Mouse (Mus musculus): Measurements from ENCODE around the gene Lin7b. TPM values are rescaled to one million over a fixed set of nuclear protein-coding genes. Genes with fewer than 3 reads are reported as not detected.
A peak's percentile ranks its signal among the peaks of the same experiment; 100 is the strongest.

The Lin7b gene
- polyA plus RNA-seq (2015; fragmentation: Nextera tagmentation; extraction: Ambion mirVana): 7.1 and 7.9 TPM in 2 replicates

GRCm38 (mm10) chr7:45370475-45371311 is at the start of gene Lin7b:
TSS of gene Lin7b (minus strand) at chr7:45370583.
- H3K9ac ChIP-seq (replicated peaks): peak within 1 kb of the TSS; percentile 75
- ATAC-seq: peak; percentile 40
- peak within 1 kb of the TSS; percentile 88 for H3K4me2 ChIP-seq (replicated peaks)
- H3K27ac ChIP-seq: no peak within 1 kb of the TSS
- peak within 1 kb of the TSS; percentile 48 for H3K4me3 ChIP-seq (replicated peaks)
- peaks cover 18% of the 10 kb centered on the region for H3K27me3 ChIP-seq
- peaks cover 35% of the 10 kb centered on the region for H3K36me3 ChIP-seq
- no peaks in the 10 kb centered on the region for H3K9me3 ChIP-seq
- WGBS: 12% methylated on average over 28 of the region's 28 CpGs
- peaks cover 33% of the 10 kb centered on the region for H3K4me1 ChIP-seq (replicated peaks)

DNA sequence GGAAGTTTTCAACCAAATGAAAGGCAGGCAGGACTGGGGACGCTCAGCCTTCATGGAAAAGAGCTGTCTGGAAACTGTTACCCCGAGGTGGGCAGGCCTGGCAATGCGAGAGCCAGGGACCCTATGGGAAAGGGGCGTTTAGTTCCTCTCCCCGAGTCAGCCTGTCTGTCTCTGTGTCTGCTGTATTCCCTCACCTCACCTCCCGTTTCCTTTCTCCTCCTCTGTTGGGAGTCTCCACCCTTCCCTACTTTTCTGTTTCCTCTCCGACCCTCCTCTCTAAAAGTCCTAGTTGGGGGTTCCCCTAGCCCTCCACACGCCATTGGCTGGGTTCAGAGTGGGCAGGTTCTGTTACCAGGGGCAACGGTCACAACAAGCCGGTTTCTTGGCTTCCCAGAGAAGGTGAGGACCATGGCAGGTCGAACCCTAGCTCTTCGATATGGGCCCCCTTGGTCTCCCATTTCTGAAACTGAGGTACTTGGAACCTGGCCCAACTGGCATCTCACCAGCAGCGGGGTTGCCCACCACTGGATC is 47.6 kb upstream of the Lin7b start:
- no peak overlapping the region for H3K4me3 ChIP-seq (replicated peaks)
- peaks cover 27% of the 10 kb centered on the region for H3K36me3 ChIP-seq
- H3K4me2 ChIP-seq (replicated peaks): no peak overlapping the region
- ATAC-seq: no peak
- 12% methylated on average over 13 of the region's 13 CpGs for WGBS
- H3K27me3 ChIP-seq: peaks cover 87% of the 10 kb centered on the region
- peaks cover 17% of the 10 kb centered on the region for H3K4me1 ChIP-seq (replicated peaks)
- H3K9ac ChIP-seq (replicated peaks): no peak overlapping the region
- H3K9me3 ChIP-seq: no peaks in the 10 kb centered on the region
- H3K27ac ChIP-seq: no peak overlapping the region

- WGBS: 13% methylated on average over 37 of the region's 37 CpGs
- H3K9me3 ChIP-seq: no peaks in the 10 kb centered on the region
- H3K9ac ChIP-seq (replicated peaks): peak overlapping the region; percentile 10; the same call in 1 of the 2 replicates
- H3K4me1 ChIP-seq (replicated peaks): peaks cover 17% of the 10 kb centered on the region
- peaks cover 4% of the 10 kb centered on the region for H3K36me3 ChIP-seq
- H3K27ac ChIP-seq: no peak overlapping the region
- no peak for ATAC-seq
- H3K4me2 ChIP-seq (replicated peaks): peak overlapping the region; percentile 26; the same call in 1 of the 2 replicates
- no peak overlapping the region for H3K4me3 ChIP-seq (replicated peaks)
- peaks cover 100% of the 10 kb centered on the region for H3K27me3 ChIP-seq
Measured at GRCm38 (mm10) chr7:45415636-45416035, 45.3 kb upstream of the Lin7b start.

DNA sequence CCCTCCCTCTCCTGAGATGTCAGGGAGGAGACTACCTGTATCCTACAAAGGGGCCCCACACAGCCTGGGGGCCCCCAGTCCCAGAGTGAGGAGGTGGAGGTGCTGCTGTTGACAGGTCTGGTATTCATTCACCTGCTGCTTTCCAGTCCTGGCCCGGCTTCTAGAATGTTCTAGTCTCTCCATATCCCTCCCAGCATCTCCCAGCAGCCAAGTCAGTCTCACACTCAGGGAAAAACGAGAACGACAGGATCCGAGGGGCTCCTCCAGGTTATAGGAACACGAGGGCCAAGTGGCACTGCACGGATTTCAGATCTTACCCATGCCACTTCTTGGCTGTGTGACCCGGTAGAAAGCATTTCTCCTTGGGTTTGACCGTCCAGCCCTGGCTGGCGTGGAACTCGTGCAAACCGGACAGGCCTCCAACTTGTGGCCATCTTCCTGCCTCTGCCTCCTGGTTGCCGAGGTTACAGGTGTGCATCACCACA is 44.4 kb upstream of the Lin7b start:
- peaks cover 17% of the 10 kb centered on the region for H3K4me1 ChIP-seq (replicated peaks)
- no peak overlapping the region for H3K27ac ChIP-seq
- no peak overlapping the region for H3K9ac ChIP-seq (replicated peaks)
- H3K9me3 ChIP-seq: no peaks in the 10 kb centered on the region
- 44% methylated on average over 12 of the region's 12 CpGs for WGBS
- no peak overlapping the region for H3K4me2 ChIP-seq (replicated peaks)
- H3K27me3 ChIP-seq: peaks cover 100% of the 10 kb centered on the region
- H3K36me3 ChIP-seq: no peaks in the 10 kb centered on the region
- H3K4me3 ChIP-seq (replicated peaks): no peak overlapping the region
- no peak for ATAC-seq

- Histone ChIP-seq H3K36me3 (no peaks in the 10 kb centered on the region), H3K9me3 (no peaks in the 10 kb centered on the region), H3K4me3 (replicated peaks) (peak overlapping the region; percentile 41), H3K4me1 (replicated peaks) (peaks cover 17% of the 10 kb centered on the region), H3K4me2 (replicated peaks) (peak overlapping the region; percentile 67), H3K27me3 (peaks cover 100% of the 10 kb centered on the region), H3K27ac (no peak overlapping the region), H3K9ac (replicated peaks) (peak overlapping the region; percentile 64)
- 2% methylated on average over 27 of the region's 27 CpGs for WGBS
- peak; percentile 46; the same call in 1 of the 2 replicates for ATAC-seq
Measured at GRCm38 (mm10) chr7:45413864-45414739, 43.7 kb upstream of the Lin7b start.

GRCm38 (mm10) chr7:45413113-45413863 is 42.9 kb upstream of the Lin7b start, which contains the start of gene Ntf5:
TSS of gene Ntf5 (plus strand) at chr7:45413695.
- no peaks in the 10 kb centered on the region for H3K36me3 ChIP-seq
- H3K4me1 ChIP-seq (replicated peaks): peaks cover 17% of the 10 kb centered on the region
- peak within 1 kb of the TSS; percentile 64 for H3K9ac ChIP-seq (replicated peaks)
- H3K27me3 ChIP-seq: peaks cover 100% of the 10 kb centered on the region
- ATAC-seq: peak; percentile 53
- H3K9me3 ChIP-seq: no peaks in the 10 kb centered on the region
- 5% methylated on average over 36 of the region's 45 CpGs for WGBS
- H3K4me2 ChIP-seq (replicated peaks): peak within 1 kb of the TSS; percentile 67
- peak within 1 kb of the TSS; percentile 41 for H3K4me3 ChIP-seq (replicated peaks)
- H3K27ac ChIP-seq: no peak within 1 kb of the TSS

DNA sequence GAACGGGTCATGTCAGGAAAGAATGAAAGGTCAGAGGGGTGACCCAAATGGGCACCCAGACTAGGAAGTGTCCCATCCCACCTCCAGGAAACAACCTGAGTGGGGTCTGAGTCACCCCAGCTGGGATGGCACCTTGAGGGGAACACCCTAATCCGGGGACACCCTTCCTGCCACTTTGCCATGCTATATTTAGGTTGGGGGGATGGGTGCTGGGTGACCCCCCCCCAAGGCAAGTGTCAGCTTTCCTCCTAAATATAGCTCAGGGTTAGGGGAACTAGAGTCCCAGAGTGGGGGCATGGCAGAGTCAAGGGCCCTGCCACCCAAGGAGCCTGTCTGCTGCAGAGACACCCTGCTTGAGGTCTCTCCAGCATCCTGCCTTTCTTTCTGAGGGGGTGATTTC is 42.0 kb upstream of the Lin7b start:
- H3K36me3 ChIP-seq: no peaks in the 10 kb centered on the region
- H3K4me3 ChIP-seq (replicated peaks): no peak overlapping the region
- no peak overlapping the region for H3K9ac ChIP-seq (replicated peaks)
- H3K4me1 ChIP-seq (replicated peaks): peaks cover 17% of the 10 kb centered on the region
- WGBS: 84% methylated on average over 2 of the region's 2 CpGs
- H3K27ac ChIP-seq: no peak overlapping the region
- H3K9me3 ChIP-seq: no peaks in the 10 kb centered on the region
- H3K27me3 ChIP-seq: peaks cover 100% of the 10 kb centered on the region
- no peak for ATAC-seq
- no peak overlapping the region for H3K4me2 ChIP-seq (replicated peaks)

DNA sequence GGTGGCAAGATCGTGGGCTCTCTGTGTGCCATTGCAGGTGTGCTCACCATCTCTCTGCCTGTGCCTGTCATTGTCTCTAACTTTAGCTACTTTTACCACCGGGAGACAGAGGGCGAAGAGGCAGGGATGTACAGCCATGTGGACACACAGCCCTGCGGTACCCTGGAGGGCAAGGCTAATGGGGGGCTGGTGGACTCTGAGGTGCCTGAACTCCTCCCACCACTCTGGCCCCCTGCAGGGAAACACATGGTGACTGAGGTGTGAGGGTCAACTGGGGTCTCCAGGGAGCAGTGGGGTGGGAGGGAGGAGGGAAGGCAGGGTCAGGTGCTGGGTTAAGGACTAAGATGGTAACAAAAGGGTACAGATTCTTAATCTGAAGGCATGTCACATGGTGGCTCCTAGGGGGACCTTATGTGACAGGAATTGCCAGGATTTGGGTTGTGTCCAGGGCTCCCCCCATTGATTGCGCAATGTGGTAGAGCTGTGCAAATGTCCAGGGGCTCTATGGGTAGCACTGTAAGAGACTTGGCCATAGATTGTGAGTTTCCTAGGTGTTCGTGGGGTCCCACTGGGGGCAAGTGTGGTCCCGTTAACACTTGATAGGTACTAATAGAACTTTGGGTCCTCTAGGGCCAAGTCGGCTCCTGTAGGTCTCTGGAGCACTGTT is 39.2 kb upstream of the Lin7b start:
- H3K4me3 ChIP-seq (replicated peaks): no peak overlapping the region
- WGBS: 85% methylated on average over 8 of the region's 8 CpGs
- H3K9me3 ChIP-seq: no peaks in the 10 kb centered on the region; the same call in 1 of the 2 replicates
- no peak overlapping the region for H3K9ac ChIP-seq (replicated peaks)
- peaks cover 100% of the 10 kb centered on the region for H3K27me3 ChIP-seq
- no peak overlapping the region for H3K4me2 ChIP-seq (replicated peaks)
- no peak overlapping the region for H3K27ac ChIP-seq
- peaks cover 24% of the 10 kb centered on the region for H3K4me1 ChIP-seq (replicated peaks)
- no peak for ATAC-seq
- no peaks in the 10 kb centered on the region for H3K36me3 ChIP-seq

DNA sequence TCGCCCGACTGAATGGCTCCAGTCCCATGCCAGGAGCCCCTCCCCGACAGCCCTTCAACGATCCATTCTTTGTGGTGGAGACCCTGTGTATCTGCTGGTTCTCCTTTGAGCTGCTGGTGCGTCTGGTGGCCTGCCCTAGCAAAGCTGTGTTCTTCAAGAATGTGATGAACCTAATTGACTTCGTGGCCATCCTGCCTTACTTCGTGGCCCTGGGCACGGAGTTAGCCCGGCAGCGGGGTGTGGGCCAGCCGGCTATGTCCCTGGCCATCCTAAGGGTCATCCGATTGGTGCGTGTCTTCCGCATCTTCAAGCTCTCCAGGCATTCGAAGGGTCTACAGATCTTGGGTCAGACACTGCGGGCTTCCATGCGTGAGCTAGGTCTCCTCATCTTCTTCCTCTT is 38.6 kb upstream of the Lin7b start:
- no peak for ATAC-seq
- peaks cover 93% of the 10 kb centered on the region for H3K27me3 ChIP-seq
- no peaks in the 10 kb centered on the region; the same call in 1 of the 2 replicates for H3K9me3 ChIP-seq
- no peak overlapping the region for H3K4me2 ChIP-seq (replicated peaks)
- no peak overlapping the region for H3K9ac ChIP-seq (replicated peaks)
- H3K4me1 ChIP-seq (replicated peaks): peaks cover 20% of the 10 kb centered on the region
- WGBS: 86% methylated on average over 17 of the region's 17 CpGs
- H3K27ac ChIP-seq: no peak overlapping the region
- no peaks in the 10 kb centered on the region for H3K36me3 ChIP-seq
- no peak overlapping the region for H3K4me3 ChIP-seq (replicated peaks)

GRCm38 (mm10) chr7:45408351-45408750 is 38.0 kb upstream of the Lin7b start:
- no peak for ATAC-seq
- WGBS: 72% methylated on average over 7 of the region's 7 CpGs
- Histone ChIP-seq H3K4me2 (replicated peaks) (no peak overlapping the region), H3K9ac (replicated peaks) (no peak overlapping the region), H3K4me1 (replicated peaks) (peaks cover 14% of the 10 kb centered on the region), H3K9me3 (no peaks in the 10 kb centered on the region; the same call in 1 of the 2 replicates), H3K27me3 (peaks cover 87% of the 10 kb centered on the region), H3K36me3 (no peaks in the 10 kb centered on the region), H3K4me3 (replicated peaks) (no peak overlapping the region), H3K27ac (no peak overlapping the region)

DNA sequence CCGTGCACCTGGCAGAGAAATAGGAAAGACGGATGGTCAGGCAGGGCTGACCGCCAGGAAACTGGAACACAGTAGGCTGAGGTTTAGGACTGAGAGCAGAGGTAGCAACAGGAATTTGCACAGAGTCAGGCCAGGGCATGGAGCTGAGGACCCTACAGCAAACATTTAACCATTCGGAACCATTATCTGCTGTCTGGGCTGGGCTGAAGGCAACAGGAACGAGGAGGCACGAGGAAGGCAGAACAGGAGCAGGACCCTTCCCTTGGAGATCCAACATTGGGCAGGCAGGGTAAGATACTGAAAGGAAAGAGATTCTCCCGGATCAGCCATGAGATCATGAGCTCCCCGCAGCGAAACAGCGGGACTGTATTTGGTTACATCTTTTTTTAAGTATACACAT is 37.5 kb upstream of the Lin7b start:
- peaks cover 12% of the 10 kb centered on the region for H3K4me1 ChIP-seq (replicated peaks)
- no peak overlapping the region for H3K4me3 ChIP-seq (replicated peaks)
- no peak overlapping the region for H3K27ac ChIP-seq
- H3K36me3 ChIP-seq: no peaks in the 10 kb centered on the region
- H3K9ac ChIP-seq (replicated peaks): no peak overlapping the region
- no peaks in the 10 kb centered on the region; the same call in 1 of the 2 replicates for H3K9me3 ChIP-seq
- WGBS: 81% methylated on average over 10 of the region's 10 CpGs
- H3K4me2 ChIP-seq (replicated peaks): no peak overlapping the region
- peaks cover 82% of the 10 kb centered on the region for H3K27me3 ChIP-seq
- ATAC-seq: no peak
